Mouse (Mus musculus) forebrain, embryonic 15.5 days (tissue): ENCODE results near the gene Med21. TPM values are rescaled to one million over a fixed set of nuclear protein-coding genes. Genes with fewer than 3 reads are reported as not detected.

Experiments
- ATAC-seq: fragments of 200-750 bp; cut with Nextera tagmentation; replicated peaks from 2 replicates; pipeline ENCODE4 v1.8.0; 2017; ENCODE audit warnings: mild to moderate bottlenecking, moderate TSS enrichment, moderate library complexity
- H3K27ac ChIP-seq: fragments of 300-500 bp; sonication (generic); replicated peaks from 2 replicates; pipeline ENCODE4 v1.5.1; 2015; ENCODE audit warnings: mild to moderate bottlenecking, inconsistent platforms
- H3K27me3 ChIP-seq: fragments of 300-500 bp; sonication (generic); 2 replicates; pipeline ENCODE4 v1.6.1; 2015; ENCODE audit warnings: inconsistent platforms
- H3K36me3 ChIP-seq: fragments of 300-500 bp; sonication (generic); 2 replicates; pipeline ENCODE4 v1.6.1; 2015; ENCODE audit warnings: mild to moderate bottlenecking, inconsistent platforms
- H3K4me1 ChIP-seq: fragments of 300-500 bp; sonication (generic); 2 replicates; pipeline ENCODE4 v1.6.1; 2015; ENCODE audit warnings: inconsistent platforms
- H3K4me2 ChIP-seq: fragments of 300-500 bp; sonication (generic); replicated peaks from 2 replicates; pipeline ENCODE4 v1.6.1; 2015; ENCODE audit warnings: mild to moderate bottlenecking, inconsistent platforms
- H3K4me3 ChIP-seq: fragments of 300-500 bp; sonication (generic); 2 replicates; pipeline ENCODE4 v1.5.1; 2015; ENCODE audit warnings: mild to moderate bottlenecking, inconsistent platforms
- H3K9ac ChIP-seq: fragments of 300-500 bp; sonication (generic); replicated peaks from 2 replicates; pipeline ENCODE4 v1.6.1; 2015; ENCODE audit warnings: mild to moderate bottlenecking, inconsistent platforms
- H3K9me3 ChIP-seq: fragments of 300-500 bp; sonication (generic); 2 replicates; pipeline ENCODE4 v1.6.1; 2016; ENCODE audit warnings: inconsistent platforms
- WGBS: fragments of 180-500 bp; shearing (Covaris S2); methylation state at CpG from one replicate; pipeline ENCODE4 v1.1.7; 2015; ENCODE audit warnings: mixed read lengths; 5-methylcytosine and 5-hydroxymethylcytosine counted together
- polyA plus RNA-seq: library from polyadenylated mRNA; unstranded; fragments of >200 nt; fragmentation: Nextera tagmentation; extraction: Ambion mirVana; gene quantifications from 2 replicates; pipeline ENCODE4 v1.2.1, GENCODE M21; 2015

Med21 gene
- polyA plus RNA-seq, 1 experiment from 2014 or later, result 107 TPM

GRCm38 (mm10) chr6:146698376-146698775, 56.0 kb downstream of the Med21 start:
- WGBS, result 89% methylated on average over 4 of the region's 4 CpGs
- Histone ChIP-seq H3K4me2 (no peak overlapping the region), H3K9me3 (no peaks in the 10 kb centered on the region), H3K4me1 (no peaks in the 10 kb centered on the region), H3K27me3 (no peaks in the 10 kb centered on the region), H3K27ac (no peak overlapping the region), H3K36me3 (no peaks in the 10 kb centered on the region), H3K4me3 (no peak overlapping the region), H3K9ac (no peak overlapping the region)
- no peak for ATAC-seq

Other genes with a start within 250 kb of the Med21 start
- gene Itpr2, start 140.3 kb upstream of the Med21 start, polyA plus RNA-seq, result 4.2 and 5.1 TPM in 2 replicates
- 53.8 and 55.8 TPM in 2 replicates for gene Fgfr1op2, start 65.3 kb upstream of the Med21 start, polyA plus RNA-seq
- 67.1 and 68.0 TPM in 2 replicates for gene Ints13, start 64.7 kb upstream of the Med21 start, polyA plus RNA-seq
- gene Tm7sf3, start 277 bp downstream of the Med21 start, polyA plus RNA-seq, result 31.9 and 32.7 TPM in 2 replicates
- gene Stk38l, start 82.4 kb downstream of the Med21 start, polyA plus RNA-seq, result 13.8 and 15.7 TPM in 2 replicates
- 2.6 and 2.7 TPM in 2 replicates for gene Arntl2, start 153.5 kb downstream of the Med21 start, polyA plus RNA-seq
- not detected in 2 replicates for gene Smco2, start 207.6 kb downstream of the Med21 start, polyA plus RNA-seq
- 14.2 and 19.4 TPM in 2 replicates for gene Ppfibp1, start 245.9 kb downstream of the Med21 start, polyA plus RNA-seq